Mouse (Mus musculus): Measurements from ENCODE around the gene Car14.
"Not testable (repeated sequence)": the region's sequence is repeated elsewhere in the genome, so short reads cannot be mapped to it uniquely, and the experiment has no call there.

The Car14 gene

DNA sequence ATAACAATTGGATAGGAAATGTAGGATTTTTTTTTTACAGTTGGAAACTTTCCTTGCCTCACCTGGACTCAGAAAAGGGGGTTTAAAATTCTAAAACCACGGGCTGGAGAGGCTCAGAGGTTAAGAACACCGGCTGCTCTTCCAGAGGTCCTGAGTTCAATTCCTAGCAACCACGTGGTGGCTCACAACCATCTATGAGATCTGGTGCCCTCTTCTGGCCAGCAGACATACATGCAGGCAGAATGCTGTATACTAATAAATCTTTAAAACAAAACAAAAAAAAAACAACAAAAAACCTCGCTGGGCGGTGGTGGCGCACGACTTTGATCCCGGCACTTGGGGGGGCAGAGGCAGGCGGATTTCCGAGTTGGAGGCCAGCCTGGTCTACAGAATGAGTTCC is 43.3 kb downstream of the Car14 start:
- peak; percentile 68 for DNase-seq (ENCODE audit: low read depth, low spot score)
- 0 out of 2 replicates have a peak, but pooled peaks cover 9% of the 10 kb centered on the region for H3K36me3 ChIP-seq (ENCODE audit: control insufficient read depth, insufficient read depth, low read length, poor library complexity, severe bottlenecking)

DNA sequence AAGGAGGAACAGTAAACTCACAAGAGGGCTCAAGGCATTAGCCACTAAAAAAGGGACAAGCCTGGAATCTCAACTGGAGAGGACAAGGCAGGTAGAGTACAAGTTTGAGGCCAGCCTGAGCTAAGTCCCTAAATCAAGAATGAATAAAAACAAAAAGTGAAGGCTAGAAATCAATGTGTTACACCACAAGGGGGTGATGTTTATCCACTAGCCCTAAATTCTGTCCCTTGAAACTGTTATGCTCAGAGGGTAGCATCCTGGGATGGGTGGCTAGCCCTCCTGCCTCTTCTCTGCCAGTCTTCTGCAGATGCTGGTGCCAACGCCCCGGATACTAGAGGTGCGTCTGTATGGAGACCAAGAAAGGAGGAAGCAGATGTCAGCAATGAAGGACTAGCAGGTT is 44.2 kb downstream of the Car14 start:
- 0 out of 2 replicates have a peak, but pooled peaks cover 9% of the 10 kb centered on the region for H3K36me3 ChIP-seq (ENCODE audit: control insufficient read depth, insufficient read depth, low read length, poor library complexity, severe bottlenecking)
- no peaks in the 10 kb centered on the region for H3K27me3 ChIP-seq (ENCODE audit: control insufficient read depth, insufficient read depth, low read length, poor library complexity, severe bottlenecking)
- peak; percentile 51 for DNase-seq (ENCODE audit: low read depth, low spot score)

More for the DNA sequence above, 43.3 kb downstream of the Car14 start:
- H3K27me3 ChIP-seq (ENCODE audit: control insufficient read depth, insufficient read depth, low read length, poor library complexity, severe bottlenecking): no peaks in the 10 kb centered on the region

GRCm38 (mm10) chr3:95858278-95858677 is 46.2 kb downstream of the Car14 start:
- not testable (repeated sequence) for H3K27me3 ChIP-seq (ENCODE audit: control insufficient read depth, insufficient read depth, low read length, poor library complexity, severe bottlenecking); DNase-seq (ENCODE audit: low read depth, low spot score); H3K36me3 ChIP-seq (ENCODE audit: control insufficient read depth, insufficient read depth, low read length, poor library complexity, severe bottlenecking)

- H3K27me3 ChIP-seq (ENCODE audit: control insufficient read depth, insufficient read depth, low read length, poor library complexity, severe bottlenecking); DNase-seq (ENCODE audit: low read depth, low spot score); H3K36me3 ChIP-seq (ENCODE audit: control insufficient read depth, insufficient read depth, low read length, poor library complexity, severe bottlenecking): not testable (repeated sequence)
Observed at GRCm38 (mm10) chr3:95857050-95857449, 47.4 kb downstream of the Car14 start.

DNA sequence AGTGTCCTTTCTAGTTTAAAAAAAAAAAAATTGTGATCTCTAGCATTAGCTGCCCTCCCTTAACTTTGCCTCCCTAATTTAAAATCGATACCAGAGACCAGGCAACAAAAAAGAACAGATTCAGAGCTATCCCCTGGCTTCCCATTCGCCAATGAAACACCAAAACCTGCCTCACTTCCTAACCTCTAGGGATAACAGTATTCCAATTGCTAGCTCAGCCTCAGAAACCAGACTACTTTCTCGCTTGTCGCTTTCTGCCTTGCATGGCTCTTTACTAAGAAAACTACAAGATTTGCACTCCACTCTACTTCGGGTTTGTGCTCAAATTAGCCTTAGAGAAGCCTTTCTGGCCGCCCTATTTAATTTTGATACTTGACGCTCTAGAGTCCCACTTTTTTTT is 48.4 kb downstream of the Car14 start:
- no peak for DNase-seq (ENCODE audit: low read depth, low spot score)
- peaks cover 4% of the 10 kb centered on the region; the same call in 1 of the 2 replicates for H3K36me3 ChIP-seq (ENCODE audit: control insufficient read depth, insufficient read depth, low read length, poor library complexity, severe bottlenecking)
- H3K27me3 ChIP-seq (ENCODE audit: control insufficient read depth, insufficient read depth, low read length, poor library complexity, severe bottlenecking): no peaks in the 10 kb centered on the region

- DNase-seq (ENCODE audit: low read depth, low spot score): peak; percentile 95
- Histone ChIP-seq H3K27me3 (ENCODE audit: control insufficient read depth, insufficient read depth, low read length, poor library complexity, severe bottlenecking) (no peaks in the 10 kb centered on the region), H3K36me3 (ENCODE audit: control insufficient read depth, insufficient read depth, low read length, poor library complexity, severe bottlenecking) (peaks cover 4% of the 10 kb centered on the region; the same call in 1 of the 2 replicates)
Observed at GRCm38 (mm10) chr3:95855502-95856089, 48.9 kb downstream of the Car14 start, which contains the start of gene Prpf3. TSS of gene Prpf3 (minus strand) at chr3:95855885.

- Histone ChIP-seq H3K27me3 (ENCODE audit: control insufficient read depth, insufficient read depth, low read length, poor library complexity, severe bottlenecking) (no peaks in the 10 kb centered on the region), H3K36me3 (ENCODE audit: control insufficient read depth, insufficient read depth, low read length, poor library complexity, severe bottlenecking) (peaks cover 16% of the 10 kb centered on the region; the same call in 1 of the 2 replicates)
- DNase-seq (ENCODE audit: low read depth, low spot score): no peak
Observed at GRCm38 (mm10) chr3:95851317-95851716, 53.2 kb downstream of the Car14 start.

- no peaks in the 10 kb centered on the region for H3K27me3 ChIP-seq (ENCODE audit: control insufficient read depth, insufficient read depth, low read length, poor library complexity, severe bottlenecking)
- DNase-seq (ENCODE audit: low read depth, low spot score): no peak
- peaks cover 20% of the 10 kb centered on the region for H3K36me3 ChIP-seq (ENCODE audit: control insufficient read depth, insufficient read depth, low read length, poor library complexity, severe bottlenecking)
Observed at GRCm38 (mm10) chr3:95850611-95851010, 53.9 kb downstream of the Car14 start.

Measured in splenic B cell, adult 2 months (primary cell).